Mouse (Mus musculus): ENCODE results near the gene Arl13b. TPM values are rescaled to one million over a fixed set of nuclear protein-coding genes. Genes with fewer than 3 reads are reported as not detected.

Arl13b gene
- polyA plus RNA-seq (2021; fragmentation: Nextera tagmentation), result 9.2 and 10.2 TPM in 2 replicates
- long read RNA-seq, experiment 1, partial matches to known transcripts, result 13 of 20 reads
- long read RNA-seq, experiment 1, other reads (novel, unspliced or antisense), result 4 of 20 reads
- long read RNA-seq, experiment 2, transcript Arl13b-201 (10 exons, 3,528 nt), result major isoform, 6 of 19 reads
- long read RNA-seq, experiment 2, partial matches to known transcripts, result 8 of 19 reads
- long read RNA-seq, experiment 2, other reads (novel, unspliced or antisense), result 5 of 19 reads

GRCm38 (mm10) chr16:62846498-62847312 is at the start of gene Arl13b:
Arl13b (minus strand) TSS chr16:62847040.

GRCm38 (mm10) chr16:62854191-62855068 is 7.6 kb upstream of the Arl13b start, which contains the start of gene Pros1:
Pros1 (plus strand) TSS chr16:62854307.

GRCm38 (mm10) chr16:62814491-62814890 is 32.3 kb downstream of the Arl13b start, which contains the start of gene Stx19:
Stx19 (plus strand) TSS chr16:62814676.

GRCm38 (mm10) chr16:62786621-62787331 is 60.1 kb downstream of the Arl13b start, which contains the start of gene Nsun3:
Nsun3 (minus strand) TSS chr16:62786818.

Small RNAs within 50 kb of the gene (microRNA-seq; reads per million reads assigned to microRNA genes)
- not detected for gene Gm25986

Other genes starting within 250 kb of the Arl13b start
- gene Nsun3, start 60.2 kb downstream of the Arl13b start, polyA plus RNA-seq (2021; fragmentation: Nextera tagmentation), result 6.5 and 6.7 TPM in 2 replicates
- 0.06 TPM in 1 of 2 replicates, not detected in the other for gene Stx19, start 32.4 kb downstream of the Arl13b start, polyA plus RNA-seq (2021; fragmentation: Nextera tagmentation)
- gene Pros1, start 7.3 kb upstream of the Arl13b start, polyA plus RNA-seq (2021; fragmentation: Nextera tagmentation), result 13.2 and 13.5 TPM in 2 replicates

All from layer of hippocampus, adult 6 months (tissue).